Mouse (Mus musculus): Measurements from ENCODE around the gene Zbp1. TPM values are rescaled to one million over a fixed set of nuclear protein-coding genes. Genes with fewer than 3 reads are reported as not detected.

Zbp1 gene
- 224 TPM for polyA plus RNA-seq (2017; shearing (Covaris generic))

GRCm38 (mm10) chr2:173218416-173219141, at the start of gene Zbp1:
Gene Zbp1, minus strand, starts transcription at chr2:173218923.

Other genes with a start within 250 kb of the Zbp1 start
- gene Spo11, start 241.2 kb downstream of the Zbp1 start, polyA plus RNA-seq (2017; shearing (Covaris generic)): 5.6 TPM
- gene Rae1, start 218.8 kb downstream of the Zbp1 start, polyA plus RNA-seq (2017; shearing (Covaris generic)): 60.0 TPM
- 39.6 TPM for gene Rbm38, start 198.4 kb downstream of the Zbp1 start, polyA plus RNA-seq (2017; shearing (Covaris generic))
- not detected for gene Ctcfl, start 99.4 kb downstream of the Zbp1 start, polyA plus RNA-seq (2017; shearing (Covaris generic))
- not detected for gene Pck1, start 65.9 kb downstream of the Zbp1 start, polyA plus RNA-seq (2017; shearing (Covaris generic))
- 3.4 TPM for gene Pmepa1, start 57.6 kb upstream of the Zbp1 start, polyA plus RNA-seq (2017; shearing (Covaris generic))